Mouse (Mus musculus) brain, embryonic 14.5 days (tissue): ENCODE results near the gene Pcbp3. TPM values are rescaled to one million over a fixed set of nuclear protein-coding genes. Genes with fewer than 3 reads are reported as not detected.
A peak's percentile ranks its signal among the peaks of the same experiment; 100 is the strongest.
"Not testable (repeated sequence)": the region's sequence is repeated elsewhere in the genome, so short reads cannot be mapped to it uniquely, and the experiment has no call there.

ENCODE experiments used
- DNase-seq: peaks from one replicate; pipeline ENCODE4 v3.0.0-alpha.2; 2011; ENCODE audit warnings: low read depth
- CTCF ChIP-seq: fragments of 200-500 bp; IDR thresholded peaks from 2 replicates; pipeline ENCODE4 v1.5.1; 2012; ENCODE audit warnings: inconsistent platforms, mild to moderate bottlenecking, moderate library complexity, borderline replicate concordance; ENCODE audit not compliant: insufficient read depth, insufficient read length; ENCODE audit errors: extremely low read depth
- POLR2A ChIP-seq: fragments of 200-500 bp; IDR thresholded peaks from 2 replicates; pipeline ENCODE4 v1.6.1; 2012; ENCODE audit warnings: mild to moderate bottlenecking, inconsistent platforms, borderline replicate concordance; ENCODE audit not compliant: poor library complexity, insufficient read depth, insufficient read length, severe bottlenecking; ENCODE audit errors: extremely low read depth
- polyA plus RNA-seq: library from polyadenylated mRNA; depleted of rRNA; stranded (reverse); fragments of >200 nt; gene quantifications from 2 replicates; pipeline ENCODE4 v1.2.3, GENCODE M21; 2012

Pcbp3 gene
- polyA plus RNA-seq, 1 experiment, result 39.0 TPM

- DNase-seq, result no peak
- TF ChIP-seq CTCF, result no peak
- TF ChIP-seq POLR2A, result no peak
Measured at GRCm38 (mm10) chr10:76769581-76769980, 192.1 kb downstream of the Pcbp3 start.

GRCm38 (mm10) chr10:76766196-76766595 is 195.5 kb downstream of the Pcbp3 start:
- DNase-seq, result no peak
- no peak for TF ChIP-seq POLR2A
- TF ChIP-seq CTCF, result no peak

- TF ChIP-seq CTCF (no peak), POLR2A (no peak)
- DNase-seq, result no peak
Measured at GRCm38 (mm10) chr10:76764927-76765326, 196.8 kb downstream of the Pcbp3 start.

GRCm38 (mm10) chr10:76763016-76763415 is 198.7 kb downstream of the Pcbp3 start:
- TF ChIP-seq POLR2A (no peak), CTCF (no peak)
- no peak for DNase-seq

- no peak for TF ChIP-seq POLR2A
- TF ChIP-seq CTCF, result no peak
- no peak for DNase-seq
Measured at GRCm38 (mm10) chr10:76762411-76762810, 199.3 kb downstream of the Pcbp3 start.

GRCm38 (mm10) chr10:76759878-76760277 is 201.8 kb downstream of the Pcbp3 start:
- TF ChIP-seq POLR2A, result no peak
- TF ChIP-seq CTCF, result no peak
- no peak for DNase-seq

GRCm38 (mm10) chr10:76753640-76754039 is 208.0 kb downstream of the Pcbp3 start:
- TF ChIP-seq POLR2A (no peak), CTCF (no peak)

GRCm38 (mm10) chr10:76744267-76744666 is 217.4 kb downstream of the Pcbp3 start:
- DNase-seq, result not testable (repeated sequence)

More at GRCm38 (mm10) chr10:76753640-76754039, 208.0 kb downstream of the Pcbp3 start:
- DNase-seq, result no peak

- no peak for DNase-seq
- TF ChIP-seq POLR2A, result no peak
Measured at GRCm38 (mm10) chr10:76736764-76737163, 224.9 kb downstream of the Pcbp3 start.

GRCm38 (mm10) chr10:76734979-76735378 is 226.7 kb downstream of the Pcbp3 start:
- peak; percentile 81 for DNase-seq
- TF ChIP-seq POLR2A, result no peak
- TF ChIP-seq CTCF, result peak; percentile 95

GRCm38 (mm10) chr10:76733677-76734068 is 228.0 kb downstream of the Pcbp3 start:
- no peak for DNase-seq
- TF ChIP-seq POLR2A, result no peak
- no peak for TF ChIP-seq CTCF

GRCm38 (mm10) chr10:76732881-76733676 is 228.6 kb downstream of the Pcbp3 start:
- DNase-seq, result peak; percentile 75
- TF ChIP-seq POLR2A, result no peak
- peak; percentile 78 for TF ChIP-seq CTCF
